Mouse (Mus musculus) kidney, adult 2 months (tissue): ENCODE measurements around the gene Fam53b. TPM values are rescaled to one million over a fixed set of nuclear protein-coding genes. Genes with fewer than 3 reads are reported as not detected.
A peak's percentile ranks its signal among the peaks of the same experiment; 100 is the strongest.

Experiments used
- DNase-seq: peaks from one replicate; pipeline ENCODE4 v3.0.0; 2021
- H3K27ac ChIP-seq: fragments of 200-500 bp; 2 replicates; pipeline ENCODE4 v1.5.1; 2012; ENCODE audit warnings: low read depth, low read length, control low read depth, inconsistent platforms; ENCODE audit not compliant: insufficient read depth
- H3K27me3 ChIP-seq: fragments of 200-500 bp; replicated peaks from 2 replicates; pipeline ENCODE4 v1.6.1; 2012; ENCODE audit warnings: mild to moderate bottlenecking, moderate library complexity, low read length, inconsistent platforms; ENCODE audit not compliant: control insufficient read depth, insufficient read depth
- H3K36me3 ChIP-seq: fragments of 200-500 bp; 2 replicates; pipeline ENCODE4 v1.6.1; 2012; ENCODE audit warnings: mild to moderate bottlenecking, moderate library complexity, low read length, inconsistent platforms; ENCODE audit not compliant: control insufficient read depth, insufficient read depth
- H3K4me1 ChIP-seq: fragments of 200-500 bp; 2 replicates; pipeline ENCODE4 v1.6.1; 2011; ENCODE audit warnings: low read length; ENCODE audit not compliant: control insufficient read depth, insufficient read depth
- H3K4me3 ChIP-seq: fragments of 200-500 bp; 2 replicates; pipeline ENCODE4 v1.5.1; 2011; ENCODE audit warnings: mild to moderate bottlenecking, low read depth, low read length, control low read depth; ENCODE audit not compliant: insufficient read depth
- CTCF ChIP-seq: fragments of 200-500 bp; conservative IDR thresholded peaks from 2 replicates; pipeline ENCODE4 v1.5.1; 2011; ENCODE audit warnings: low read depth, mild to moderate bottlenecking, control low read depth, low read length, moderate library complexity, mixed read lengths; ENCODE audit not compliant: insufficient read depth, insufficient read length
- POLR2A ChIP-seq: fragments of 200-500 bp; IDR thresholded peaks from one replicate; pipeline ENCODE4 v1.6.1; 2011; ENCODE audit warnings: low read depth, low read length, control low read depth
- WGBS: fragments of 180-500 bp; shearing (Covaris S2); methylation state at CpG from one replicate; pipeline ENCODE4 v1.1.7; 2018; 5-methylcytosine and 5-hydroxymethylcytosine counted together
- polyA plus RNA-seq: library from polyadenylated mRNA; depleted of rRNA; stranded (reverse); fragments of >200 nt; gene quantifications from 2 replicates; pipeline ENCODE4 v1.2.3, GENCODE M21; 2012

The Fam53b gene
- polyA plus RNA-seq, 1 experiment = 29.3 TPM

- 66% methylated on average over 4 of the region's 4 CpGs for WGBS
- no peak for DNase-seq
- Histone ChIP-seq H3K27me3 (no peaks in the 10 kb centered on the region), H3K4me1 (peaks cover 6% of the 10 kb centered on the region), H3K27ac (no peak overlapping the region), H3K4me3 (no peak overlapping the region), H3K36me3 (no peaks in the 10 kb centered on the region)
- TF ChIP-seq CTCF = no peak
- no peak for TF ChIP-seq POLR2A
Measured at GRCm38 (mm10) chr7:132699165-132699564, 114.5 kb downstream of the Fam53b start.

GRCm38 (mm10) chr7:132698737-132699136, 114.9 kb downstream of the Fam53b start:
- TF ChIP-seq CTCF = no peak
- TF ChIP-seq POLR2A = no peak
- Histone ChIP-seq H3K36me3 (no peaks in the 10 kb centered on the region), H3K27me3 (no peaks in the 10 kb centered on the region), H3K27ac (no peak overlapping the region), H3K4me3 (no peak overlapping the region), H3K4me1 (peaks cover 2% of the 10 kb centered on the region; the same call in 1 of the 2 replicates)
- 88% methylated on average over 4 of the region's 4 CpGs for WGBS
- DNase-seq = no peak

GRCm38 (mm10) chr7:132697258-132697796, 116.4 kb downstream of the Fam53b start:
- Histone ChIP-seq H3K27me3 (no peaks in the 10 kb centered on the region), H3K36me3 (no peaks in the 10 kb centered on the region), H3K4me1 (no peaks in the 10 kb centered on the region; the same call in 1 of the 2 replicates), H3K27ac (no peak overlapping the region), H3K4me3 (no peak overlapping the region)
- TF ChIP-seq CTCF = no peak
- TF ChIP-seq POLR2A = no peak
- whole genome bisulfite sequencing = 87% methylated on average over 8 of the region's 8 CpGs
- no peak for DNase-seq

- TF ChIP-seq POLR2A (no peak), CTCF (no peak)
- Histone ChIP-seq H3K36me3 (no peaks in the 10 kb centered on the region), H3K27ac (peak overlapping the region; percentile 71; the same call in 1 of the 2 replicates), H3K27me3 (no peaks in the 10 kb centered on the region), H3K4me3 (no peak overlapping the region), H3K4me1 (peaks cover 3% of the 10 kb centered on the region)
- DNase-seq = peak; percentile 84
- 55% methylated on average over 2 of the region's 2 CpGs for WGBS
Measured at GRCm38 (mm10) chr7:132693561-132693960, 120.1 kb downstream of the Fam53b start.

- Histone ChIP-seq H3K27me3 (no peaks in the 10 kb centered on the region), H3K4me3 (no peak overlapping the region), H3K27ac (peak overlapping the region; percentile 27; the same call in 1 of the 2 replicates), H3K36me3 (no peaks in the 10 kb centered on the region), H3K4me1 (peaks cover 12% of the 10 kb centered on the region)
- no peak for TF ChIP-seq POLR2A
- no peak for TF ChIP-seq CTCF
- peak; percentile 77 for DNase-seq
- 52% methylated on average over 9 of the region's 9 CpGs for WGBS
Measured at GRCm38 (mm10) chr7:132692719-132693118, 121.0 kb downstream of the Fam53b start.

- Histone ChIP-seq H3K27me3 (no peaks in the 10 kb centered on the region), H3K27ac (no peak overlapping the region), H3K36me3 (no peaks in the 10 kb centered on the region), H3K4me1 (peaks cover 12% of the 10 kb centered on the region), H3K4me3 (no peak overlapping the region)
- no peak for TF ChIP-seq POLR2A
- no peak for TF ChIP-seq CTCF
- no peak for DNase-seq
- 90% methylated on average over 14 of the region's 14 CpGs for WGBS
Measured at GRCm38 (mm10) chr7:132690716-132691472, 122.8 kb downstream of the Fam53b start.

GRCm38 (mm10) chr7:132689722-132690121, 124.0 kb downstream of the Fam53b start:
- no peak overlapping the region for H3K27ac ChIP-seq
- TF ChIP-seq CTCF (no peak), POLR2A (no peak)
- H3K27me3 ChIP-seq = no peaks in the 10 kb centered on the region
- 65% methylated on average over 5 of the region's 5 CpGs for WGBS
- DNase-seq = no peak
- H3K4me3 ChIP-seq = no peak overlapping the region
- no peaks in the 10 kb centered on the region for H3K36me3 ChIP-seq
- H3K4me1 ChIP-seq = peaks cover 12% of the 10 kb centered on the region
